Mouse (Mus musculus): ENCODE measurements at regions not wholly inside any gene's neighbourhood (a gene's known extent, or its start where the extent isn't known, plus 50 kb on each side); places are given as distances from the start of the nearest gene placed in this dataset.

DNA sequence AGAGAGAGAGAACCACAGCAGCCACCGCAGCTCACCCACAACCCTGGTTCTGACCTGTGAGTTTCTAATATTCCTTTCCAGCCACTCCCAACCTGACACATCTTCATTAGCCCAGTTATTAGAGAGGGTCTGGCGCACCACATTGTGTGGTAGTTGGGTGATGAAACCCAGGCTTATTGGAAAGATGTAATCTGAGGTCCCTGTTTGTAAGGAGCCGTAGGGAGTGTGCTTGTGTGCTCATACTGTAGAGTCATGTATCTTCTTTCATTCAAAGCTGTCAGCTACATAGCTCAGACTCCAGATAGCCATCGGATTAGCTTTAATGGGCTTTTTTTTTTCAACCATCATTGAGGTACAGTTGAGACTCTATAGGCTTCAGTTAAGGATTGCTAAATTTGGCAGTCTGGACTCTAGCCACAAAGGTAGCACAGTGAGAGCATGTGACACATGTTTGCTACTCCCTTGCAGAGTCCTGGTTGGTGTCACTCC, 83.3 kb downstream of the Irx2 start:
- TF ChIP-seq POLR2A (IDR thresholded peaks at IDR 0.05; ENCODE audit: control insufficient read depth, extremely low read depth, insufficient read depth, low read length, poor library complexity) (no peak), CTCF (IDR thresholded peaks at IDR 0.05; ENCODE audit: borderline replicate concordance, control insufficient read depth, extremely low read depth, insufficient read depth, low read length, poor library complexity) (no peak)
